Mouse (Mus musculus): ENCODE results near the gene Denr.

DNA sequence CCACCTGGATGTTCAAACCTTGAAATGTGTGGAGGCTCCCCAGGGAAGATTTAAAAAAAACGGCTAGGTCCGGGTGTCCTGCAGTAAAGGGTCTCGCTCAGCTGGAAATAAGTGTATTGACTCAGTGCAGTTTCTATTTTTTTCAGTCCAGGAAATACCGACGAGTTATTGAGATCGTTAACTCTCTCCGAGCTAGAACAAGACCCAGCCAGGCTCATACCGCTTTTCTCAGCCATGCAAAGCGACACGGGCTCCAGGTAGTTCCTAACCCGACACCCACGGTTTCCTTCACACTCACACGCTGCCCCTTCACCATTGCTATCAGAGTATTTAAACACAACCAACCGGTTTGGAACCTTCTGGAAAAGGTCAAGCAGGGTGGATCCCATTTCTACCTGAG is 28.9 kb upstream of the Denr start:
- TF ChIP-seq CTCF (IDR thresholded peaks at IDR 0.05; ENCODE audit: low read depth, low read length), result no peak
- TF ChIP-seq POLR2AphosphoS5 (IDR thresholded peaks at IDR 0.05; ENCODE audit: insufficient replicate concordance, low read depth, low read length), result no peak
